Mouse (Mus musculus): ENCODE results near the gene Vmn1r122. TPM values are rescaled to one million over a fixed set of nuclear protein-coding genes. Genes with fewer than 3 reads are reported as not detected.

Vmn1r122 gene
- polyA plus RNA-seq (2015; fragmentation: Nextera tagmentation; extraction: Ambion mirVana) = not detected in 2 replicates

GRCm38 (mm10) chr7:21134028-21134427, at the start of gene Vmn1r122:
TSS of gene Vmn1r122 (minus strand) at chr7:21134128.

DNA sequence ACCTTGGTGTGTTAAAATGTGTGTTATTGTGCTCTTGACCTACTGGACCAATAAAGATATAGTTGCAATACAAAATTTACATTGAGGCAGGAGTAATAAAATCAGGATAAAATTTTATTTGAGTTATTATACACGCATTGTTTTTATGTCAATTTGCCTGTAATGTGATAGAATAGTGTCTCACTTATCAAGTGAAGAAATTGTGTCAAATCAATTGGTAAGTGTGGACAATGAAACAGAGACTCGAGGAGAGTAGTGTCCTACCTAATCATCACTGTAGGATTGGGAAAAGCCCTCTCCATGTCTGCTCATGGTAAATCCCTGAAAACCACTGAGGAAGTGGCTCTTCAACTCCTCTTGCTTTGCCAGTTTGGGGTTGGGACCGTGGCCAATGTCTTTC, 28.0 kb upstream of the Vmn1r122 start, which contains the start of gene Vmn1r123:
Gene Vmn1r123 (plus strand): TSS at position 301 of the 400 bp plus-strand sequence.

DNA sequence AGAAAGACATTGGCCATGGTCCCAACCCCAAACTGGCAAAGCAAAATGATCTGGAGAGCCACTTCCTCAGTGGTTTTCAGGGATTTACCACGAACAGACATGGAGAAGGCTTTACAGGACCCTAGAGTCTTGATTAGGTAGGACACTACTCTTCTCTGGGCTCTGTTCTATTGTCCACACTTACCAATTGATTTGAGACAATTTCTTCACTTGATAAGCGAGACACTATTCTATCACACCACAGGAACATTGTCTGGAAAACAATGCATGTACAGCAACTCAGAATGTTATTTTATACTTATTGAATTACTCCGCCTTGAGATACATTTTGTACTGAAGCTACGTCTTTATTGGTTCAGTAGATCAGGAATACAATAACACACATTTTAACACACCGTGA, 35.5 kb downstream of the Vmn1r122 start, which contains the start of gene Vmn1r121:
Gene Vmn1r121 (minus strand): TSS at position 101 of the 400 bp plus-strand sequence.

Other genes starting within 250 kb of the Vmn1r122 start
- gene Vmn1r118, start 221.8 kb downstream of the Vmn1r122 start, polyA plus RNA-seq (2015; fragmentation: Nextera tagmentation; extraction: Ambion mirVana) = not detected in 2 replicates
- gene Vmn1r119, start 121.7 kb downstream of the Vmn1r122 start, polyA plus RNA-seq (2015; fragmentation: Nextera tagmentation; extraction: Ambion mirVana) = not detected in 2 replicates
- gene Vmn1r120, start 80.3 kb downstream of the Vmn1r122 start, polyA plus RNA-seq (2015; fragmentation: Nextera tagmentation; extraction: Ambion mirVana) = not detected in 2 replicates
- gene Vmn1r121, start 35.6 kb downstream of the Vmn1r122 start, polyA plus RNA-seq (2015; fragmentation: Nextera tagmentation; extraction: Ambion mirVana) = not detected in 2 replicates
- gene Vmn1r123, start 28.1 kb upstream of the Vmn1r122 start, polyA plus RNA-seq (2015; fragmentation: Nextera tagmentation; extraction: Ambion mirVana) = not detected in 2 replicates
- gene Gm5157, start 56.3 kb upstream of the Vmn1r122 start, polyA plus RNA-seq (2015; fragmentation: Nextera tagmentation; extraction: Ambion mirVana) = not detected in 2 replicates
- not detected in 2 replicates for gene Vmn1r124, start 126.5 kb upstream of the Vmn1r122 start, polyA plus RNA-seq (2015; fragmentation: Nextera tagmentation; extraction: Ambion mirVana)
- gene Vmn1r125, start 138.1 kb upstream of the Vmn1r122 start, polyA plus RNA-seq (2015; fragmentation: Nextera tagmentation; extraction: Ambion mirVana) = not detected in 2 replicates
- gene Vmn1r126, start 167.3 kb upstream of the Vmn1r122 start, polyA plus RNA-seq (2015; fragmentation: Nextera tagmentation; extraction: Ambion mirVana) = not detected in 2 replicates
- not detected in 2 replicates for gene Vmn1r127, start 185.7 kb upstream of the Vmn1r122 start, polyA plus RNA-seq (2015; fragmentation: Nextera tagmentation; extraction: Ambion mirVana)
- gene Vmn1r128, start 215.2 kb upstream of the Vmn1r122 start, polyA plus RNA-seq (2015; fragmentation: Nextera tagmentation; extraction: Ambion mirVana) = not detected in 2 replicates
- gene Vmn1r129, start 227.2 kb upstream of the Vmn1r122 start, polyA plus RNA-seq (2015; fragmentation: Nextera tagmentation; extraction: Ambion mirVana) = not detected in 2 replicates

Measured in urinary bladder, postnatal 0 days (tissue).